Mouse (Mus musculus) CH12.LX (cell line): ENCODE data around the gene Ankrd53.
A peak's percentile ranks its signal among the peaks of the same experiment; 100 is the strongest.

Experiments
- CHD1 ChIP-seq: IDR thresholded peaks from 2 replicates; pipeline ENCODE4 v1.6.1; 2012; ENCODE audit warnings: low read depth, low read length, improper control_type of control experiment, inconsistent platforms
- CTCF ChIP-seq, 2 experiments: IDR thresholded peaks in 1 of 2; conservative IDR thresholded peaks in 1 of 2; 2 replicates each; pipeline ENCODE4 v1.5.1; 2011 to 2012; ENCODE audit warnings: low read depth in 2 of 2, low read length in 2 of 2, improper control_type of control experiment in 1 of 2, inconsistent platforms in 1 of 2, mild to moderate bottlenecking in 1 of 2, moderate library complexity in 1 of 2
- ETS1 ChIP-seq: conservative IDR thresholded peaks from 2 replicates; pipeline ENCODE4 v1.6.1; 2012; ENCODE audit warnings: low read depth, mild to moderate bottlenecking, inconsistent platforms, low read length, improper control_type of control experiment, moderate library complexity
- MAFK ChIP-seq: IDR thresholded peaks from 2 replicates; pipeline ENCODE4 v1.6.1; 2011; ENCODE audit warnings: low read length, improper control_type of control experiment; ENCODE audit not compliant: insufficient replicate concordance
- MAZ ChIP-seq: IDR thresholded peaks from 2 replicates; pipeline ENCODE4 v1.6.1; 2012; ENCODE audit warnings: low read depth, mild to moderate bottlenecking, inconsistent platforms, low read length, improper control_type of control experiment, moderate library complexity
- MXI1 ChIP-seq: IDR thresholded peaks from 2 replicates; pipeline ENCODE4 v1.6.1; 2011; ENCODE audit warnings: mild to moderate bottlenecking, low read depth, low read length, improper control_type of control experiment
- MYC ChIP-seq: IDR thresholded peaks from 2 replicates; pipeline ENCODE4 v1.6.1; 2011; ENCODE audit warnings: low read depth, mild to moderate bottlenecking, improper control_type of control experiment, low read length
- NRF1 ChIP-seq: IDR thresholded peaks from 2 replicates; pipeline ENCODE4 v1.6.1; 2014; ENCODE audit warnings: low read depth, mild to moderate bottlenecking, inconsistent platforms, low read length, improper control_type of control experiment, moderate library complexity
- POLR2A ChIP-seq: IDR thresholded peaks from 2 replicates; pipeline ENCODE4 v1.6.1; 2011; ENCODE audit warnings: low read depth, mild to moderate bottlenecking, improper control_type of control experiment, low read length
- SIN3A ChIP-seq: IDR thresholded peaks from 2 replicates; pipeline ENCODE4 v1.6.1; 2012; ENCODE audit warnings: low read length, improper control_type of control experiment, inconsistent platforms
- USF2 ChIP-seq: conservative IDR thresholded peaks from 2 replicates; pipeline ENCODE4 v1.6.1; 2011; ENCODE audit warnings: low read depth, low read length, improper control_type of control experiment
- ZC3H11A ChIP-seq: IDR thresholded peaks from 2 replicates; pipeline ENCODE4 v1.6.1; 2012; ENCODE audit warnings: low read depth, mild to moderate bottlenecking, inconsistent platforms, low read length, improper control_type of control experiment

DNA sequence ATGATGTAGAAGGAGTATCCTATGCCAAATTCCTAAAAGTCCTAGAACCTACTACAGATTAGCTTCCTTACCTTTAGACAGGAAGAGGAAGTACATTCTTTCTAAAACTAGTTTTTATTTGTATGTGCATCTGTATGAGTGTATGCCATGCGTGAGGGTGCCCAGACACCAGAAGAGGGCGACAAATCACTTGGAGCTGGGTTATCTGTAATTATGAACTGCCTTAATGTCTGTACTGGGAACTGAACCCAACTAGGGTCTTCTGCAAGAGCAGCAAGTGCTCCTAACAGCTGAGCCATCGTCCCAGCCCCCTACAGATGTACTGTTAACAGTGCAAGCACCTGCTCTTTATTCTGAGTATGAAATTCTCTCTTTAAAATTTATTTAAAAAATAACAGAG is 53.4 kb downstream of the Ankrd53 start:
- peak in 1 of 2 experiments; percentile 15; a peak in 1 of 4 replicates for TF ChIP-seq CTCF (conservative IDR thresholded peaks at IDR 0.05 in 1 of 2, IDR thresholded peaks at IDR 0.05 in 1 of 2; ENCODE audit: low read depth in 2 of 2, low read length in 2 of 2)
- TF ChIP-seq MAZ = no peak
- TF ChIP-seq SIN3A = no peak
- TF ChIP-seq USF2 = no peak
- no peak for TF ChIP-seq MYC
- TF ChIP-seq NRF1 = no peak
- no peak for TF ChIP-seq POLR2A
- no peak for TF ChIP-seq ZC3H11A
- no peak for TF ChIP-seq MAFK
- TF ChIP-seq MXI1 = no peak
- TF ChIP-seq ETS1 = no peak
- no peak for TF ChIP-seq CHD1
